Mouse (Mus musculus): ENCODE measurements at regions not wholly inside any gene's neighbourhood (a gene's known extent, or its start where the extent isn't known, plus 50 kb on each side); places are given as distances from the start of the nearest gene placed in this dataset.
A peak's percentile ranks its signal among the peaks of the same experiment; 100 is the strongest.

DNA sequence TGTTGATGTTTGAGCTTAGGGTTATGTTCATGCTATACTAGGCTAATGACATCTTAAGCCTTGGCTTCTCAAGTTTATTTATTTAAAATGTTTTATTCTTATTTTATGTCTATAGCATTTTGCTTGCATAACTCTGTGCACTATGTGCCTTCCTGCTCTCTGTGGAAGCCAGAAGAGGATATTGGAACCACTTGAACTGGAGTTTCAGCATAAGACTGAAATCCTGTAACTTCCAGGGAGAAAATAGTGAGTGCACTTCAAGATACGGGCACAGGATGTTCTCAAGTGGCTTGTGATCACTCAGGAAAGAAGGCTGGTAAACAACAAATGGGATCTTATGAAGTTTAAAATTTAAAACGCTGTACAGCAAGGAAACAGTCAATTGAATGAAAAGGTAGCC is 257.0 kb upstream of the Gm10131 start:
- DNase-seq: no peak

- DNase-seq: no peak
Observed at GRCm38 (mm10) chr8:34364446-34365035, 253.0 kb upstream of the Gm10131 start.

GRCm38 (mm10) chr8:34363679-34364078 is 252.1 kb upstream of the Gm10131 start:
- no peak for DNase-seq

DNA sequence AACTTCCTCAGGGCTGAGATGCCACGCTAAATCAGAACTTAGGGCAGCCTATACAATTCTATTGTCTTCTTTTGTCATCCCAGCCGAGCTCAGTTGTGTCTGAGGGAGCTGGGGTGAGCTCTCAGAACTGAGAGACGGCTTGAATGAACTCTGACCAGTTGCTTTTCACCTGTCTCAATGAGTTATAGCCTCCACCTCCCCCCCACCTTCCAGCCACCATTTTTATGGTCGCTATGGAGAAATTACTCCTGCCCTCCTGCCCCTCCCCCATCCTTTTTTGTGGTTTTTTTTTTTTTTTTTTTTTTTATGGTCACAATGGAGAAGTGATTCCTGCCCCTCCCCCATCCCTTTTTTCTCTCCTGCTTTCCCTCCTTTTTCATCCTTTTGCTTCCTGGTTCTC is 251.6 kb upstream of the Gm10131 start:
- DNase-seq: no peak

GRCm38 (mm10) chr8:34361377-34361776 is 249.8 kb upstream of the Gm10131 start:
- no peak for DNase-seq

GRCm38 (mm10) chr8:34359776-34360175 is 248.2 kb upstream of the Gm10131 start:
- no peak for DNase-seq

DNA sequence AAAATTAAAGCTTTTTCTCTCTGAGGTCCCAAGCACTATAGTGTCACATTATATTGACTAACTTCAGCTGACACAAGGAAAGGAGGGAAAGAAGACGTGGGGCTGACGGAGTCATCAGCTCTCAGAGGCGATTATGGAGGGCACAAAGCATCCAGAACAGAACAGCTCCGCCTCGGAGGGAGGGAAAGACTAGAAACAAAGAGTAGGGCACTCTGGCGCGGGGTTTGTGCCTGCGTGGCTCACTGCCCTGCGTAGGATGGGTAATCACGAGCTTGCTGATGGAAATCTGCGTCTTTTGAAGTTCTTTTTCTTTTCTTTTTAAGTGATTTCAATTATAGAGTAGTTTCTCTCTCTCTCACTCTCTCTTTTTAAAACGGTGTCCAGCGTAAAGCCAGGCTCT is 243.5 kb upstream of the Gm10131 start:
- DNase-seq: no peak

DNA sequence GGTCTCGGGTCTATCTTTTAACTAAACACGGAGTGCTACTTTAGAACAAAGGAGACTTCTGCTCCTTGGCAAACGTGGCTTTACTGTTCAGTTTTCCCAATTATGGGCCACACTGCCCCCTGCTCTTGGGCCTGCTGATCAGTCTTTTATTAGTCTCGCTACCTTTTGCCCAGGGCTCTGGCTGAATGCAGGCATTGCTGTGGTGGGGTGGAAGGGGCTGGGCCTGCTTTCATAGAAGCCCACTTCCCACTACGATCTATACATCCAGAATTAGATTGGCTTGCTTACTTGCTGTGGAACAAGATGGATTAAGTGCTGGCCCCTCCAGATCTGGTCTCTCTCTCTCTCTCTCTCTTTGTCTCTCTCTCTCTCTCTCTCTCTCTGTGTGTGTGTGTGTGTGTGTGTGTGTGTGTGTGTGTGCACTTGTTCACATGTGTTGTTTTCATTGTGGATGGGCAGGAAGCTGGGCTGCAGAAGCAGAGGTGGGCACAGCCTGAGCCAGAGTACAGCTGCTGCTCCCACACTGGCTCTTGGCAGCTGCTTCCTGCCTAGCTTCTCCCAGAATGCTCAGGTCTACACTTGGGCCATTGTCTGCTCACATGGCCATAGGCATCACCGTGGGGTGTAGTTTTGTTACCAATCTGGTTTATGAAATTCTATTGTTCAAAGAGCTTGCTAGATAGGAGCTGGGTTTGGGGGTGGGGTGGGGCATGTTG is 241.8 kb upstream of the Gm10131 start:
- no peak for DNase-seq

- DNase-seq: no peak
Observed at GRCm38 (mm10) chr8:34334851-34335250, 223.3 kb upstream of the Gm10131 start.

DNA sequence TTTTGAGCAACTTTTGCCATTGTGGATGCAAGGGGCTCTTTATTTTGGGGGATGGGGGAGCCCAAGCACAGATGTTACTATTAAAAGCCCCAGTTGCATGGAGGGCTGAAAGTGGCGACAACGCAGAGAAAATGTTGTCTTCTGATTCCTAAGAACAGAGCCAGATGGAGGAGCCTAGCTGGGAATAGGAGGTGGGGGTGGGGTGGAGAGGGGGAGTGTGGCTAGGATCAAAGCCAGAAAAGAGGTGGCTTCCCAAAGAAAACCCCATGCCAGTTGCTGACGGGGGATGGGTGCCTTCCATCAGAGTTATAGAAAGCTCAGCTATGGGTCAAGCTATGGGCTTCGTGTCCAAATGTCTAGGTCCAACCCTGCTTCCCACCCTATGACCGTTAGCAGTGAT is 220.1 kb upstream of the Gm10131 start:
- no peak for DNase-seq

GRCm38 (mm10) chr8:34326614-34326965 is 215.1 kb upstream of the Gm10131 start:
- DNase-seq: no peak

DNA sequence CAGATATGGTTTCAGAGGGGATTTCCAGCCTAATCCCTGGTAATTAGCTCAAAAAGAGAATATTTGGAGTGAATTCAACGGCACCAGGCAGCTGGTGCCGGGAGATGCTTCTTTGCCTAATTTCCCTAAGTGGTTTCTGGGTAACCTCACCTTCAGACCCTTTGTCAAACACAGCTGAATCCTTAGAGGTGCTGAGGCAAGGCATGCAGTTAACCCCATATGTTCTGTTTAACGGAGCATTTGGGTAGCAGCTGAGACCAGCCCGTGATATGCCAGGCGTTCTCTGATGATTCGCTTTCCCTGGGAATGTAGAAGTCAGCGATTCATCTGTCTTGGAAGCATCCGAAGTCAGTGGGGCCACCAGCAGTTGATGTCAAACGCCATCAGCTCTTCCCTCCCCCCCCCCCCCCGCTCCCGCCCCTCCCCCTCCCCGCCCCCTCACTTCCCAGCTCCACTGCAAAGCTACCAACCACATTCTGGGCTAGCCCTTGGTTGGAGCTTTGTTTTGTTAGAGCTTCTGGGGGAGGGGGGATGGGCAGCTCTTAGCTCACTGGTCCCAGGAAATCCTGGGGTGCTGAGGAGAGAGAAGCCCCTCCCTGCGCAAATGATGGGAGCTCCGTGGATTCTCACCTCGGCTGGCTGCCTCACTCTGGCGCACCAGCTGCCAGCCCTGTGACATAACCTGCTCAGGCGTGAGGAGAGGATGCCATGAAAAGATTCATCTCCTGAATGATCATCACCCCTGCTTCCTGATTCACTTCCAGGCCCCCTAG is 214.5 kb upstream of the Gm10131 start:
- DNase-seq: peak; percentile 60

- DNase-seq: peak; percentile 49
Observed at GRCm38 (mm10) chr8:34320158-34320587, 208.6 kb upstream of the Gm10131 start.

DNA sequence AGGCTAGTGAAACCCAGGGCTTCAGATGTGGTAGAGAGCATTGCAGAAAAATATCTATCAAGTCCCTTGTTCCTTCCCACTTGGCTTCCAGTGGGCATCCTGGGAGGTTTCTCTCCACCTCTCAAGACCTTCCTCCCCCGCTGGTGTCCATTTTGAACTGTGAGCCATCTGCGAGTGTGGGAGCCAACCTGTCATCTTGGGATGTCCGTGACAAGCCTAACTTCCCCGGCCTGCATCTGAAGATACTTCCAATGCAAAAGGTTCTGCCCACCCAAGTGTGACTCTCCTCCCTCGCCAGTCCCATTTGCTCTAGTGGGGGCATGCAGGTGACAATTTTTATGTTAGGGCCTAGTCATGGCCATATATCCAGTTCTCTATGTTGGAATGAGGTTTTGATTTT is 208.2 kb upstream of the Gm10131 start:
- DNase-seq: no peak

GRCm38 (mm10) chr8:34315233-34315632 is 203.7 kb upstream of the Gm10131 start:
- no peak for DNase-seq

GRCm38 (mm10) chr8:34305542-34306485 is 194.3 kb upstream of the Gm10131 start:
- DNase-seq: no peak

- DNase-seq: no peak
Observed at GRCm38 (mm10) chr8:34303815-34304214, 192.3 kb upstream of the Gm10131 start.

GRCm38 (mm10) chr8:34300331-34300903 is 188.9 kb upstream of the Gm10131 start:
- DNase-seq: no peak

GRCm38 (mm10) chr8:34294721-34295120 is 183.2 kb upstream of the Gm10131 start:
- DNase-seq: no peak

DNA sequence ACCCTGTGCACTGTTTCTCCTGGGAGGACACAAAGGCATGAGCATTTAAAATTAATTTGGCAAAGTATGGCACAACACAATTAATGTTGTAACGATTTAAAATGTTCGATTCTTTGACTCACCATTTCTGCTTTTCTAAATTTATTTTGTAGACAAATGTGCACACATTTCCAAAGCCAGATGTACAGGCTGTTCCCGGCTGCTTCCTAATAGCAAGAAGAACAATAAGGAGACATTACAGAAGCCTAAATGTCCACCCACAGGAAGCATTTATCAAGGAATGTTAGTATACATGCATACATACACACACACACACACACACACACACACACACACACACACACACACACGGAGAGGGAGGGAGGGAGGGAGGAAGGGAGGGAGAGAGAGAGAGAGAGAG is 179.1 kb upstream of the Gm10131 start:
- no peak for DNase-seq

DNA sequence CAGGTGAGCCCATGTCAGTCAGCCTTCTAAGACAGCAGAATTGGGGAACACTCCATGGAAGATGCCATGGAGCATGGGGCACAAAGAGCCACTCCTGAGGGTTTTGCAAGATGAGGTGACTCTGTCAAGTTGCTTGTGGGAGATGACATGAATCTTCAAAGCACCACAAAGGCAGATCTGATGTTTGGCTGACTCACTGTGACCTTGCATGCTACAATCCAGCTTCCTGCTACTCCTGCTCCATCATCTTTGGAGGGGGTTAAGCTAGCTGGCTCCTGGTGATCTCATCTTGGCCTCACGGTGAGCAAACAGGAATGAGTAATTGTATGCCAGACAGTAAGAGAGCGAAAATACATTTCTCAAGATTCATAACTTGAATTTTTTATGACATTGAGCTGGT is 176.3 kb upstream of the Gm10131 start:
- DNase-seq: no peak

- no peak for DNase-seq
Observed at GRCm38 (mm10) chr8:34284576-34284975, 173.0 kb upstream of the Gm10131 start.

DNA sequence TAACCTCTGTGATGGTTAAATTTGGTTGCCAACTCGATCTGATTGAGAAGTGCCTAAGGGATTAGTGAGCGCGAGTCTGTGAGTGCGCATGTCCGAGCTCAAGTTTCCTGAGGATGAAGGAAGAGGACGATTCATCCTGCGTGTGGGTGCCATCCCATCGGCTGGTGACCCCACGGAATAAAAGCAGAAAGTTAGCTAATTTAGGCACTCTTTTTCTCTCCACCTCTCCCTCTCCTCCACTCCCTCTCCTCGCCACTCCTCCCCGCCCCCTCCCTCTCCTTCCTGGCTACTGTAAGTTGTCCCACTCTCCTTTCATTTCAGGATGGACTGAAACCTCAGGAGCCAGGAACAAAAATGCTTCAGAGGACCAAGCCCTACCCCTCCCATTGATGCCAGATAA is 168.9 kb upstream of the Gm10131 start:
- no peak for DNase-seq

Measured in right cerebral cortex, postnatal 4 days (tissue).